Mouse (Mus musculus): ENCODE data around the gene Cfap45. TPM values are rescaled to one million over a fixed set of nuclear protein-coding genes. Genes with fewer than 3 reads are reported as not detected.

Gene Cfap45
- polyA plus RNA-seq, 1 experiment: not detected

DNA sequence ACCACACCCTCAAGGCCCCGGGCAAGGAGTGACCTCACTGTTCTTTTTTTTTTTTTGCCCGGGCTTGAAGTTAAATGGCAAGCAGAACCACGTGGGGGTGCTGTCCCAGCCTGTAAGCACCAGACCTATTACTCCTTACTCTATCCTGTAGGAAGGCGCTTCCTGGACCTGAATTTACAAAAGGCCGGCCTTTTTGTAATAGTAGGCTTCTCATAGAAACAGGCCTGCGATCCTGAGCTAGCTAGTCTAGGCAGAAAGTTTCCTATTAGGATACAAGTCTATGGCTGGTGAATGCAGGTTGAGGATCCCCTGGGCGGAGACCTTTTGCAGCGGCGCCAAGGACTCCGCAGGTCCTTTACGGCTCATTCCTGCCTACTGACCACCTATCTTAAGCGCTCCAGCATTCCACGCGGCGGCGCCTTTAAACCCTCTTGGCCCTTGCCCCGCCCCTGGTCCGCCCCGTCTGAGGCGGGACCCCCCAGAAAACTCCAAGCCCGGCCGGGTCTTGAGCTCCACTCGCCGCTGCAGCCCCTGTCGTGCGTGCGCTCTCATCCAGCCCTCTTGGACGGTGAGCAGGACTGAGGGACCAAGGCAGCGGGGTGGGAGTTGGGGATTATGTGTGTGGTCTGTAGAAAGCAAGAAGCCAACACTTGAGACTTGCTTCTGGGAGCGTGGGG is 20.7 kb upstream of the Cfap45 start, which contains the start of gene Tagln2:
Gene Tagln2, plus strand, starts transcription at position 283 of the 677 bp plus-strand sequence.
- peak; percentile 11 for TF ChIP-seq MAX (IDR thresholded peaks at IDR 0.05)
- no peak for TF ChIP-seq CTCF (IDR thresholded peaks at IDR 0.05; ENCODE audit: control insufficient read depth, insufficient read depth, insufficient read length)
- TF ChIP-seq USF1 (IDR thresholded peaks at IDR 0.05; ENCODE audit: low read depth): peak; percentile 59
- Histone ChIP-seq H3K79me2 (ENCODE audit: control insufficient read depth, insufficient read depth) (peaks cover 50% of the 10 kb centered on the region), H3K4me3 (ENCODE audit: insufficient read depth, poor library complexity, severe bottlenecking) (peak within 1 kb of the TSS; percentile 94), H3K79me3 (ENCODE audit: low read depth) (peaks cover 42% of the 10 kb centered on the region), H3ac (ENCODE audit: control insufficient read depth, insufficient read length, low read depth) (peak within 1 kb of the TSS; percentile 77), H3K36me3 (ENCODE audit: control insufficient read depth, insufficient read depth) (peaks cover 9% of the 10 kb centered on the region), H3K27me3 (ENCODE audit: control insufficient read depth, insufficient read depth, insufficient read length) (no peaks in the 10 kb centered on the region)

- H3K4me3 ChIP-seq (ENCODE audit: insufficient read depth, poor library complexity, severe bottlenecking): peak overlapping the region; percentile 94
- peaks cover 58% of the 10 kb centered on the region for H3K79me2 ChIP-seq (ENCODE audit: control insufficient read depth, insufficient read depth)
- peak overlapping the region; percentile 77 for H3ac ChIP-seq (ENCODE audit: control insufficient read depth, insufficient read length, low read depth)
- no peak for TF ChIP-seq MYOG (IDR thresholded peaks at IDR 0.05; ENCODE audit: control insufficient read depth, extremely low read depth, insufficient read length)
- no peak for TF ChIP-seq CEBPB (IDR thresholded peaks at IDR 0.05; ENCODE audit: low read depth)
- TF ChIP-seq CTCF (IDR thresholded peaks at IDR 0.05; ENCODE audit: control insufficient read depth, insufficient read depth, insufficient read length): no peak
- no peak for TF ChIP-seq USF1 (IDR thresholded peaks at IDR 0.05; ENCODE audit: low read depth)
- TF ChIP-seq FOSL1 (IDR thresholded peaks at IDR 0.05; ENCODE audit: insufficient read depth, low read length, poor library complexity, severe bottlenecking): no peak
- no peak for TF ChIP-seq MAX (IDR thresholded peaks at IDR 0.05)
- TF ChIP-seq MYOD1 (IDR thresholded peaks at IDR 0.05; ENCODE audit: control insufficient read depth, insufficient read length, low read depth): no peak
- H3K36me3 ChIP-seq (ENCODE audit: control insufficient read depth, insufficient read depth): peaks cover 17% of the 10 kb centered on the region
- H3K27me3 ChIP-seq (ENCODE audit: control insufficient read depth, insufficient read depth, insufficient read length): no peaks in the 10 kb centered on the region
- H3K79me3 ChIP-seq (ENCODE audit: low read depth): peaks cover 48% of the 10 kb centered on the region
Observed at GRCm38 (mm10) chr1:172500451-172501370, 19.9 kb upstream of the Cfap45 start.

- H3K4me3 ChIP-seq (ENCODE audit: insufficient read depth, poor library complexity, severe bottlenecking): peak overlapping the region; percentile 94
- peak overlapping the region; percentile 60 for H3ac ChIP-seq (ENCODE audit: control insufficient read depth, insufficient read length, low read depth)
- peaks cover 26% of the 10 kb centered on the region for H3K36me3 ChIP-seq (ENCODE audit: control insufficient read depth, insufficient read depth)
- peaks cover 66% of the 10 kb centered on the region for H3K79me2 ChIP-seq (ENCODE audit: control insufficient read depth, insufficient read depth)
- TF ChIP-seq CTCF (IDR thresholded peaks at IDR 0.05; ENCODE audit: control insufficient read depth, insufficient read depth, insufficient read length) (no peak), CEBPB (IDR thresholded peaks at IDR 0.05; ENCODE audit: low read depth) (no peak), MAX (IDR thresholded peaks at IDR 0.05) (peak; percentile 41), USF1 (IDR thresholded peaks at IDR 0.05; ENCODE audit: low read depth) (peak; percentile 18), MYOG (IDR thresholded peaks at IDR 0.05; ENCODE audit: control insufficient read depth, extremely low read depth, insufficient read length) (no peak)
- no peaks in the 10 kb centered on the region for H3K27me3 ChIP-seq (ENCODE audit: control insufficient read depth, insufficient read depth, insufficient read length)
- H3K79me3 ChIP-seq (ENCODE audit: low read depth): peaks cover 49% of the 10 kb centered on the region
Observed at GRCm38 (mm10) chr1:172501371-172502144, 19.0 kb upstream of the Cfap45 start.

- peaks cover 68% of the 10 kb centered on the region for H3K79me2 ChIP-seq (ENCODE audit: control insufficient read depth, insufficient read depth)
- peaks cover 34% of the 10 kb centered on the region for H3K36me3 ChIP-seq (ENCODE audit: control insufficient read depth, insufficient read depth)
- no peaks in the 10 kb centered on the region for H3K27me3 ChIP-seq (ENCODE audit: control insufficient read depth, insufficient read depth, insufficient read length)
- peak overlapping the region; percentile 94 for H3K4me3 ChIP-seq (ENCODE audit: insufficient read depth, poor library complexity, severe bottlenecking)
- peak overlapping the region; percentile 60 for H3ac ChIP-seq (ENCODE audit: control insufficient read depth, insufficient read length, low read depth)
- H3K79me3 ChIP-seq (ENCODE audit: low read depth): peaks cover 49% of the 10 kb centered on the region
- TF ChIP-seq MYOG (IDR thresholded peaks at IDR 0.05; ENCODE audit: control insufficient read depth, extremely low read depth, insufficient read length): no peak
- peak; percentile 5 for TF ChIP-seq MYOD1 (IDR thresholded peaks at IDR 0.05; ENCODE audit: control insufficient read depth, insufficient read length, low read depth)
- TF ChIP-seq CTCF (IDR thresholded peaks at IDR 0.05; ENCODE audit: control insufficient read depth, insufficient read depth, insufficient read length): no peak
- no peak for TF ChIP-seq FOSL1 (IDR thresholded peaks at IDR 0.05; ENCODE audit: insufficient read depth, low read length, poor library complexity, severe bottlenecking)
- no peak for TF ChIP-seq MAX (IDR thresholded peaks at IDR 0.05)
- TF ChIP-seq CEBPB (IDR thresholded peaks at IDR 0.05; ENCODE audit: low read depth): no peak
Observed at GRCm38 (mm10) chr1:172502145-172503110, 18.2 kb upstream of the Cfap45 start.

All from C2C12 (cell line).